Mouse (Mus musculus): ENCODE measurements at regions not wholly inside any gene's neighbourhood (a gene's known extent, or its start where the extent isn't known, plus 50 kb on each side); places are given as distances from the start of the nearest gene placed in this dataset.

GRCm38 (mm10) chr1:42257801-42258593, 437.6 kb upstream of the Pou3f3 start:
- no peak for TF ChIP-seq POLR2A (IDR thresholded peaks at IDR 0.05; ENCODE audit: borderline replicate concordance, extremely low read depth, insufficient read depth, insufficient read length, poor library complexity, severe bottlenecking)
- TF ChIP-seq CTCF (IDR thresholded peaks at IDR 0.05; ENCODE audit: borderline replicate concordance, extremely low read depth, insufficient read depth, insufficient read length) = no peak
- DNase-seq (ENCODE audit: low read depth) = peak; percentile 98

GRCm38 (mm10) chr1:42258594-42258910, 437.0 kb upstream of the Pou3f3 start:
- TF ChIP-seq POLR2A (IDR thresholded peaks at IDR 0.05; ENCODE audit: borderline replicate concordance, extremely low read depth, insufficient read depth, insufficient read length, poor library complexity, severe bottlenecking) = no peak
- TF ChIP-seq CTCF (IDR thresholded peaks at IDR 0.05; ENCODE audit: borderline replicate concordance, extremely low read depth, insufficient read depth, insufficient read length) = no peak
- DNase-seq (ENCODE audit: low read depth) = no peak

GRCm38 (mm10) chr1:42259216-42259977, 436.2 kb upstream of the Pou3f3 start:
- TF ChIP-seq POLR2A (IDR thresholded peaks at IDR 0.05; ENCODE audit: borderline replicate concordance, extremely low read depth, insufficient read depth, insufficient read length, poor library complexity, severe bottlenecking) = no peak
- no peak for TF ChIP-seq CTCF (IDR thresholded peaks at IDR 0.05; ENCODE audit: borderline replicate concordance, extremely low read depth, insufficient read depth, insufficient read length)
- DNase-seq (ENCODE audit: low read depth) = peak; percentile 87

GRCm38 (mm10) chr1:42260033-42260925, 435.3 kb upstream of the Pou3f3 start:
- TF ChIP-seq POLR2A (IDR thresholded peaks at IDR 0.05; ENCODE audit: borderline replicate concordance, extremely low read depth, insufficient read depth, insufficient read length, poor library complexity, severe bottlenecking) (no peak), CTCF (IDR thresholded peaks at IDR 0.05; ENCODE audit: borderline replicate concordance, extremely low read depth, insufficient read depth, insufficient read length) (no peak)
- peak; percentile 84 for DNase-seq (ENCODE audit: low read depth)

- peak; percentile 74 for DNase-seq (ENCODE audit: low read depth)
- TF ChIP-seq POLR2A (IDR thresholded peaks at IDR 0.05; ENCODE audit: borderline replicate concordance, extremely low read depth, insufficient read depth, insufficient read length, poor library complexity, severe bottlenecking) (no peak), CTCF (IDR thresholded peaks at IDR 0.05; ENCODE audit: borderline replicate concordance, extremely low read depth, insufficient read depth, insufficient read length) (no peak)
Observed at GRCm38 (mm10) chr1:42261031-42261430, 434.5 kb upstream of the Pou3f3 start.

DNA sequence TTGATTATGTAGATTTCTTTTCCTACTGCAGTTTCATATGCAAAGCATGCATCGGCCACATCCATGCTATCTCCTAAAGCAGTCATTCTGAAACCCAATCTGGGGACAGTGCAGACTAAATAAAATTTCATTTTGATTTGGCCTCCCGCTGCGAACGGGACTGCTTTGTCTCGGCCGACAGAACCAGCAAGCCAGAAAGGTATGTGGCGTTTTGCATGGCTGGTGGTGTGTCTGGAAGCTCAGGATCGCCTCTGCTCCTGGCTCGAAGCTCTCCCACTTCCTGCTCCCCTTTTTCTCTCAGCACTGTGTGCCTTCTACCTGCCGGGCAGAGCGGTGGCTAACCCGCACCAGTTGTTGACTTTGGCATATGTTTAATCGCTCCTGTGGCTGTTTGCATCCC, 433.8 kb upstream of the Pou3f3 start:
- peak; percentile 78 for DNase-seq (ENCODE audit: low read depth)
- TF ChIP-seq POLR2A (IDR thresholded peaks at IDR 0.05; ENCODE audit: borderline replicate concordance, extremely low read depth, insufficient read depth, insufficient read length, poor library complexity, severe bottlenecking) (no peak), CTCF (IDR thresholded peaks at IDR 0.05; ENCODE audit: borderline replicate concordance, extremely low read depth, insufficient read depth, insufficient read length) (no peak)

GRCm38 (mm10) chr1:42262606-42263005, 433.0 kb upstream of the Pou3f3 start:
- DNase-seq (ENCODE audit: low read depth) = peak; percentile 69
- no peak for TF ChIP-seq POLR2A (IDR thresholded peaks at IDR 0.05; ENCODE audit: borderline replicate concordance, extremely low read depth, insufficient read depth, insufficient read length, poor library complexity, severe bottlenecking)
- no peak for TF ChIP-seq CTCF (IDR thresholded peaks at IDR 0.05; ENCODE audit: borderline replicate concordance, extremely low read depth, insufficient read depth, insufficient read length)

- DNase-seq (ENCODE audit: low read depth) = peak; percentile 48
- TF ChIP-seq POLR2A (IDR thresholded peaks at IDR 0.05; ENCODE audit: borderline replicate concordance, extremely low read depth, insufficient read depth, insufficient read length, poor library complexity, severe bottlenecking) (no peak), CTCF (IDR thresholded peaks at IDR 0.05; ENCODE audit: borderline replicate concordance, extremely low read depth, insufficient read depth, insufficient read length) (no peak)
Observed at GRCm38 (mm10) chr1:42277130-42277529, 418.4 kb upstream of the Pou3f3 start.

- TF ChIP-seq CTCF (IDR thresholded peaks at IDR 0.05; ENCODE audit: borderline replicate concordance, extremely low read depth, insufficient read depth, insufficient read length) = no peak
- no peak for TF ChIP-seq POLR2A (IDR thresholded peaks at IDR 0.05; ENCODE audit: borderline replicate concordance, extremely low read depth, insufficient read depth, insufficient read length, poor library complexity, severe bottlenecking)
Observed at GRCm38 (mm10) chr1:42295841-42296240, 399.7 kb upstream of the Pou3f3 start.

DNA sequence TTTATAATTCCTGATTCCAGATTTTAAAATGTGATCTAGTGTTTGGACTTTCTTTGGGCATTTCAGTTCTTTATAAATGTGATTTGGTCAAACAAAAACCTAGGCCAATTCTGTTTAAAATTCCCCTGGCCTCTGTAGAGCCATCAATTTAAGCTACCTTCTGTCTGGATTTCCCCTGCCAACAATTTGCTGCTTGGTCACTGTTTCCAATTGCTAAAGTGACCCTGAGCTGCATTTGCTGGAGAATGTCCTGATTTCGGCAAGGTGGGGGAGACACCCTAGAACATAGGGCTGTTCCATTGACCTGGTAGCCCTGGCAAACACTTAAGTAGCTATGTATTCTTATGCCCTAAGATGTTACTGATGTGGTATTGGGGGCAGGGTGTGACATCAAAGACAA, 386.3 kb upstream of the Pou3f3 start:
- TF ChIP-seq POLR2A (IDR thresholded peaks at IDR 0.05; ENCODE audit: borderline replicate concordance, extremely low read depth, insufficient read depth, insufficient read length, poor library complexity, severe bottlenecking) (no peak), CTCF (IDR thresholded peaks at IDR 0.05; ENCODE audit: borderline replicate concordance, extremely low read depth, insufficient read depth, insufficient read length) (no peak)
- no peak for DNase-seq (ENCODE audit: low read depth)

More at GRCm38 (mm10) chr1:42295841-42296240, 399.7 kb upstream of the Pou3f3 start:
- DNase-seq (ENCODE audit: low read depth) = peak; percentile 41

DNA sequence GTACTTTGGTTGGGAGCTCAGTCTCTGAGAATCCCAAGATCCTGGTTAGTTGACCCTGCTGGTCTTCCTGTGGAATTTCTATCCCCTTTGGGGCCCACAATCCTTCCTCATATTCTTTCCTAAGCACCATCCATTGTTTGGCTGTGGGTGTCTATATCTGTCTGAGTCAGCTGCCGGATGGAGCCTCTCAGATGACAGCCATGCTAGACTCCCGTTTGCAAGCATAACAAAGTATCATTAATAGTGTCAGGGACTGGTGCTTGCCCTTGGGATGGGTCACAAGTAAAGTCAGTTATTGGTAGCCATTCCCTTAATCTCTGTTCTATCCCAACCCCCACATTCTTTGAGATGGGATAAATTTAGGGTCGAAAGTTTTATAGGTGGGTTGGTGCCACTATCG, 382.1 kb upstream of the Pou3f3 start:
- TF ChIP-seq CTCF (IDR thresholded peaks at IDR 0.05; ENCODE audit: borderline replicate concordance, extremely low read depth, insufficient read depth, insufficient read length) = no peak
- no peak for DNase-seq (ENCODE audit: low read depth)

All from brain, embryonic 14.5 days (tissue).